Mouse (Mus musculus): ENCODE results near the gene Zfp689. TPM values are rescaled to one million over a fixed set of nuclear protein-coding genes. Genes with fewer than 3 reads are reported as not detected.
A peak's percentile ranks its signal among the peaks of the same experiment; 100 is the strongest.
"Not testable (repeated sequence)": the region's sequence is repeated elsewhere in the genome, so short reads cannot be mapped to it uniquely, and the experiment has no call there.

Zfp689 gene
- polyA plus RNA-seq, 1 experiment from 2014 or later, result 15.7 TPM

- H3K27ac ChIP-seq, result no peak overlapping the region
These were observed 26.7 kb downstream of the Zfp689 start for GRCm38 (mm10) chr7:127422247-127422646.

GRCm38 (mm10) chr7:127421388-127422191 lies 27.4 kb downstream of the Zfp689 start, which contains the start of gene Zfp688:
Zfp688 (minus strand) TSS chr7:127422068.
- Histone ChIP-seq H3K36me3 (peaks cover 28% of the 10 kb centered on the region), H3K4me3 (peak within 1 kb of the TSS; percentile 92), H3K9me3 (no peaks in the 10 kb centered on the region), H3K27me3 (ENCODE audit: insufficient read depth, poor library complexity, severe bottlenecking) (peaks cover 20% of the 10 kb centered on the region), H3K4me1 (replicated peaks) (peaks cover 18% of the 10 kb centered on the region), H3K27ac (peak within 1 kb of the TSS; percentile 95)
- WGBS, result under 1% methylated on average over 48 of the region's 48 CpGs
- DNase-seq (ENCODE audit: low spot score), result peak; percentile 94

More at GRCm38 (mm10) chr7:127422247-127422646, 26.7 kb downstream of the Zfp689 start:
- 1% methylated on average over 15 of the region's 15 CpGs for WGBS
- Histone ChIP-seq H3K36me3 (peaks cover 26% of the 10 kb centered on the region), H3K4me1 (replicated peaks) (peaks cover 18% of the 10 kb centered on the region), H3K27me3 (ENCODE audit: insufficient read depth, poor library complexity, severe bottlenecking) (peaks cover 20% of the 10 kb centered on the region), H3K9me3 (no peaks in the 10 kb centered on the region), H3K4me3 (peak overlapping the region; percentile 92)
- no peak for DNase-seq (ENCODE audit: low spot score)

- 79% methylated on average over 2 of the region's 2 CpGs for WGBS
These were observed 37.5 kb downstream of the Zfp689 start for GRCm38 (mm10) chr7:127411418-127411817.

GRCm38 (mm10) chr7:127406002-127406987 lies 42.7 kb downstream of the Zfp689 start, which contains the start of gene Zfp764:
Zfp764 (minus strand) TSS chr7:127406822.
- not testable (repeated sequence) for H3K9me3 ChIP-seq; H3K27me3 ChIP-seq (ENCODE audit: insufficient read depth, poor library complexity, severe bottlenecking)
- Histone ChIP-seq H3K4me3 (peak within 1 kb of the TSS; percentile 70), H3K36me3 (peaks cover 13% of the 10 kb centered on the region), H3K4me1 (replicated peaks) (peaks cover 13% of the 10 kb centered on the region), H3K27ac (peak within 1 kb of the TSS; percentile 92)
- peak; percentile 83 for DNase-seq (ENCODE audit: low spot score)
- 6% methylated on average over 40 of the region's 40 CpGs for WGBS

More at GRCm38 (mm10) chr7:127411418-127411817, 37.5 kb downstream of the Zfp689 start:
- Histone ChIP-seq H3K27ac (no peak overlapping the region), H3K9me3 (no peaks in the 10 kb centered on the region), H3K4me3 (no peak overlapping the region), H3K4me1 (replicated peaks) (peaks cover 4% of the 10 kb centered on the region), H3K36me3 (peaks cover 10% of the 10 kb centered on the region; the same call in 1 of the 2 replicates), H3K27me3 (ENCODE audit: insufficient read depth, poor library complexity, severe bottlenecking) (no peaks in the 10 kb centered on the region)
- DNase-seq (ENCODE audit: low spot score), result no peak

- DNase-seq (ENCODE audit: low spot score); H3K4me3 ChIP-seq; H3K27me3 ChIP-seq (ENCODE audit: insufficient read depth, poor library complexity, severe bottlenecking); H3K9me3 ChIP-seq; H3K27ac ChIP-seq: not testable (repeated sequence)
- peaks cover 13% of the 10 kb centered on the region for H3K4me1 ChIP-seq (replicated peaks)
- 95% methylated on average over 6 of the region's 6 CpGs for WGBS
- H3K36me3 ChIP-seq, result peaks cover 13% of the 10 kb centered on the region
These were observed 44.9 kb downstream of the Zfp689 start for GRCm38 (mm10) chr7:127404101-127404500.

- Histone ChIP-seq H3K4me1 (replicated peaks) (peaks cover 13% of the 10 kb centered on the region), H3K4me3 (no peak overlapping the region), H3K27me3 (ENCODE audit: insufficient read depth, poor library complexity, severe bottlenecking) (no peaks in the 10 kb centered on the region), H3K27ac (no peak overlapping the region), H3K36me3 (peaks cover 13% of the 10 kb centered on the region), H3K9me3 (no peaks in the 10 kb centered on the region)
- no peak for DNase-seq (ENCODE audit: low spot score)
- 55% methylated on average over 2 of the region's 2 CpGs for WGBS
These were observed 46.0 kb downstream of the Zfp689 start for GRCm38 (mm10) chr7:127402980-127403379.

- Histone ChIP-seq H3K27me3 (ENCODE audit: insufficient read depth, poor library complexity, severe bottlenecking) (no peaks in the 10 kb centered on the region), H3K4me1 (replicated peaks) (no peaks in the 10 kb centered on the region), H3K36me3 (peaks cover 13% of the 10 kb centered on the region), H3K27ac (no peak overlapping the region), H3K9me3 (no peaks in the 10 kb centered on the region), H3K4me3 (no peak overlapping the region)
- no peak for DNase-seq (ENCODE audit: low spot score)
- 69% methylated on average over 3 of the region's 3 CpGs for WGBS
These were observed 48.6 kb downstream of the Zfp689 start for GRCm38 (mm10) chr7:127400355-127400754.

GRCm38 (mm10) chr7:127393944-127394333 lies 55.0 kb downstream of the Zfp689 start:
- H3K4me1 ChIP-seq (replicated peaks), result peaks cover 24% of the 10 kb centered on the region
- H3K27ac ChIP-seq, result peak overlapping the region; percentile 93
- H3K27me3 ChIP-seq (ENCODE audit: insufficient read depth, poor library complexity, severe bottlenecking), result peaks cover 4% of the 10 kb centered on the region; the same call in 1 of the 2 replicates
- peak overlapping the region; percentile 80 for H3K4me3 ChIP-seq
- no peaks in the 10 kb centered on the region for H3K9me3 ChIP-seq
- WGBS, result 33% methylated on average over 7 of the region's 7 CpGs
- H3K36me3 ChIP-seq, result peaks cover 17% of the 10 kb centered on the region
- DNase-seq (ENCODE audit: low spot score), result no peak

GRCm38 (mm10) chr7:127393157-127393943 lies 55.6 kb downstream of the Zfp689 start, which contains the start of gene E430018J23Rik:
E430018J23Rik (minus strand) TSS chr7:127393629.
- peaks cover 4% of the 10 kb centered on the region; the same call in 1 of the 2 replicates for H3K27me3 ChIP-seq (ENCODE audit: insufficient read depth, poor library complexity, severe bottlenecking)
- peak within 1 kb of the TSS; percentile 80 for H3K4me3 ChIP-seq
- DNase-seq (ENCODE audit: low spot score), result peak; percentile 96
- H3K4me1 ChIP-seq (replicated peaks), result peaks cover 24% of the 10 kb centered on the region
- H3K36me3 ChIP-seq, result peaks cover 17% of the 10 kb centered on the region
- no peaks in the 10 kb centered on the region for H3K9me3 ChIP-seq
- 1% methylated on average over 45 of the region's 45 CpGs for WGBS
- peak within 1 kb of the TSS; percentile 93 for H3K27ac ChIP-seq

- WGBS, result 85% methylated on average over 8 of the region's 8 CpGs
- H3K4me1 ChIP-seq (replicated peaks), result peaks cover 24% of the 10 kb centered on the region
- H3K27ac ChIP-seq, result no peak overlapping the region
- peaks cover 17% of the 10 kb centered on the region for H3K36me3 ChIP-seq
- no peak for DNase-seq (ENCODE audit: low spot score)
- H3K4me3 ChIP-seq, result peak overlapping the region; percentile 80
- H3K9me3 ChIP-seq, result no peaks in the 10 kb centered on the region
- peaks cover 4% of the 10 kb centered on the region; the same call in 1 of the 2 replicates for H3K27me3 ChIP-seq (ENCODE audit: insufficient read depth, poor library complexity, severe bottlenecking)
These were observed 56.6 kb downstream of the Zfp689 start for GRCm38 (mm10) chr7:127392251-127392824.

All from hindbrain, embryonic 10.5 days (tissue).